Mouse (Mus musculus): ENCODE results near the gene Gm20388. TPM values are rescaled to one million over a fixed set of nuclear protein-coding genes. Genes with fewer than 3 reads are reported as not detected.
"Not testable (repeated sequence)": the region's sequence is repeated elsewhere in the genome, so short reads cannot be mapped to it uniquely, and the experiment has no call there.

The Gm20388 gene
- total RNA-seq, 2 experiments from 2014 or later, result 1.9 to 2.0 TPM

GRCm38 (mm10) chr8:121125311-121125876, 1214.8 kb downstream of the Gm20388 start:
- peak; percentile 73 for DNase-seq

GRCm38 (mm10) chr8:121126191-121126590, 1215.5 kb downstream of the Gm20388 start:
- DNase-seq, result no peak

GRCm38 (mm10) chr8:121126694-121127093, 1216.1 kb downstream of the Gm20388 start:
- no peak for DNase-seq

- no peak for DNase-seq
These were observed 1216.7 kb downstream of the Gm20388 start for GRCm38 (mm10) chr8:121127291-121127701.

- DNase-seq, result no peak
These were observed 1217.2 kb downstream of the Gm20388 start, which contains the start of gene Foxl1 for GRCm38 (mm10) chr8:121127756-121128375. Gene Foxl1, plus strand, starts transcription at chr8:121127940.

- DNase-seq, result no peak
These were observed 1218.1 kb downstream of the Gm20388 start for GRCm38 (mm10) chr8:121128531-121129264.

GRCm38 (mm10) chr8:121129265-121129940, 1218.8 kb downstream of the Gm20388 start:
- DNase-seq, result no peak

- peak; percentile 26 for DNase-seq
These were observed 1219.9 kb downstream of the Gm20388 start for GRCm38 (mm10) chr8:121130522-121130921.

- no peak for DNase-seq
These were observed 1222.4 kb downstream of the Gm20388 start for GRCm38 (mm10) chr8:121132961-121133513.

- no peak for DNase-seq
These were observed 1223.5 kb downstream of the Gm20388 start for GRCm38 (mm10) chr8:121134102-121134501.

GRCm38 (mm10) chr8:121134512-121134911, 1223.9 kb downstream of the Gm20388 start:
- no peak for DNase-seq

GRCm38 (mm10) chr8:121136856-121137255, 1226.2 kb downstream of the Gm20388 start:
- DNase-seq, result no peak

- DNase-seq, result not testable (repeated sequence)
These were observed 1235.0 kb downstream of the Gm20388 start for GRCm38 (mm10) chr8:121145457-121146134.

- no peak for DNase-seq
These were observed 1238.0 kb downstream of the Gm20388 start for GRCm38 (mm10) chr8:121148573-121149083.

GRCm38 (mm10) chr8:121152394-121152793, 1241.8 kb downstream of the Gm20388 start:
- DNase-seq, result peak; percentile 16

GRCm38 (mm10) chr8:121156990-121157491, 1246.4 kb downstream of the Gm20388 start:
- DNase-seq, result no peak

- DNase-seq, result peak; percentile 7
These were observed 1248.2 kb downstream of the Gm20388 start for GRCm38 (mm10) chr8:121158812-121159211.

- no peak for DNase-seq
These were observed 1250.8 kb downstream of the Gm20388 start for GRCm38 (mm10) chr8:121161437-121161836.

GRCm38 (mm10) chr8:121162413-121162812, 1251.8 kb downstream of the Gm20388 start:
- DNase-seq, result no peak

- DNase-seq, result no peak
These were observed 1252.5 kb downstream of the Gm20388 start for GRCm38 (mm10) chr8:121162906-121163695.
